Mouse (Mus musculus): ENCODE measurements around the gene Tmem178b. TPM values are rescaled to one million over a fixed set of nuclear protein-coding genes. Genes with fewer than 3 reads are reported as not detected.
A peak's percentile ranks its signal among the peaks of the same experiment; 100 is the strongest.

The Tmem178b gene
- polyA plus RNA-seq, 1 experiment from 2014 or later: 43.8 TPM

GRCm38 (mm10) chr6:40137831-40138520, 264.9 kb downstream of the Tmem178b start:
- no peak overlapping the region for H3K9ac ChIP-seq
- H3K27me3 ChIP-seq (ENCODE audit: control insufficient read depth, insufficient read depth, low read length): no peaks in the 10 kb centered on the region
- no peaks in the 10 kb centered on the region for H3K9me3 ChIP-seq (ENCODE audit: control insufficient read depth, low read length)
- no peaks in the 10 kb centered on the region for H3K36me3 ChIP-seq (replicated peaks; ENCODE audit: control insufficient read depth, insufficient read depth)
- DNase-seq (ENCODE audit: low spot score) (no peak), ATAC-seq (ENCODE audit: low FRiP score) (peak; percentile 73)
- peaks cover 33% of the 10 kb centered on the region for H3K4me1 ChIP-seq (replicated peaks; ENCODE audit: control insufficient read depth, insufficient read depth, low read length)
- 46% methylated on average over 7 of the region's 7 CpGs for WGBS
- no peak overlapping the region for H3K4me2 ChIP-seq (replicated peaks)
- H3K4me3 ChIP-seq (replicated peaks; ENCODE audit: low read length): no peak overlapping the region
- H3K27ac ChIP-seq: peak overlapping the region; percentile 77

- H3K27ac ChIP-seq: no peak overlapping the region
- WGBS: 51% methylated on average over 5 of the region's 5 CpGs
Measured at GRCm38 (mm10) chr6:40142582-40142981, 269.5 kb downstream of the Tmem178b start.

GRCm38 (mm10) chr6:40144371-40144770, 271.3 kb downstream of the Tmem178b start:
- H3K27ac ChIP-seq: no peak overlapping the region
- no peaks in the 10 kb centered on the region for H3K36me3 ChIP-seq (replicated peaks; ENCODE audit: control insufficient read depth, insufficient read depth)
- no peak overlapping the region for H3K9ac ChIP-seq
- 76% methylated on average over 9 of the region's 9 CpGs for WGBS
- H3K27me3 ChIP-seq (ENCODE audit: control insufficient read depth, insufficient read depth, low read length): no peaks in the 10 kb centered on the region
- H3K9me3 ChIP-seq (ENCODE audit: control insufficient read depth, low read length): no peaks in the 10 kb centered on the region
- H3K4me2 ChIP-seq (replicated peaks): no peak overlapping the region
- no peak overlapping the region for H3K4me3 ChIP-seq (replicated peaks; ENCODE audit: low read length)
- no peak for ATAC-seq (ENCODE audit: low FRiP score)
- no peak for DNase-seq (ENCODE audit: low spot score)
- peaks cover 6% of the 10 kb centered on the region for H3K4me1 ChIP-seq (replicated peaks; ENCODE audit: control insufficient read depth, insufficient read depth, low read length)

More at GRCm38 (mm10) chr6:40142582-40142981, 269.5 kb downstream of the Tmem178b start:
- H3K27me3 ChIP-seq (ENCODE audit: control insufficient read depth, insufficient read depth, low read length): no peaks in the 10 kb centered on the region
- no peak for DNase-seq (ENCODE audit: low spot score)
- no peak overlapping the region for H3K4me3 ChIP-seq (replicated peaks; ENCODE audit: low read length)
- H3K4me1 ChIP-seq (replicated peaks; ENCODE audit: control insufficient read depth, insufficient read depth, low read length): peaks cover 20% of the 10 kb centered on the region
- H3K9me3 ChIP-seq (ENCODE audit: control insufficient read depth, low read length): no peaks in the 10 kb centered on the region
- H3K9ac ChIP-seq: no peak overlapping the region
- ATAC-seq (ENCODE audit: low FRiP score): no peak
- H3K4me2 ChIP-seq (replicated peaks): no peak overlapping the region
- no peaks in the 10 kb centered on the region for H3K36me3 ChIP-seq (replicated peaks; ENCODE audit: control insufficient read depth, insufficient read depth)

- 93% methylated on average over 3 of the region's 3 CpGs for WGBS
- H3K27me3 ChIP-seq (ENCODE audit: control insufficient read depth, insufficient read depth, low read length): no peaks in the 10 kb centered on the region
- no peak overlapping the region for H3K4me3 ChIP-seq (replicated peaks; ENCODE audit: low read length)
- no peak overlapping the region for H3K4me2 ChIP-seq (replicated peaks)
- H3K9me3 ChIP-seq (ENCODE audit: control insufficient read depth, low read length): no peaks in the 10 kb centered on the region
- H3K27ac ChIP-seq: no peak overlapping the region
- ATAC-seq (ENCODE audit: low FRiP score) (no peak), DNase-seq (ENCODE audit: low spot score) (no peak)
- peaks cover 6% of the 10 kb centered on the region for H3K4me1 ChIP-seq (replicated peaks; ENCODE audit: control insufficient read depth, insufficient read depth, low read length)
- H3K9ac ChIP-seq: no peak overlapping the region
- H3K36me3 ChIP-seq (replicated peaks; ENCODE audit: control insufficient read depth, insufficient read depth): no peaks in the 10 kb centered on the region
Measured at GRCm38 (mm10) chr6:40145601-40146000, 272.5 kb downstream of the Tmem178b start.

GRCm38 (mm10) chr6:40152241-40152640, 279.2 kb downstream of the Tmem178b start:
- 93% methylated on average over 8 of the region's 8 CpGs for WGBS

GRCm38 (mm10) chr6:40161381-40161780, 288.3 kb downstream of the Tmem178b start:
- DNase-seq (ENCODE audit: low spot score): no peak
- no peaks in the 10 kb centered on the region for H3K4me1 ChIP-seq (replicated peaks; ENCODE audit: control insufficient read depth, insufficient read depth, low read length)
- H3K9me3 ChIP-seq (ENCODE audit: control insufficient read depth, low read length): no peaks in the 10 kb centered on the region
- no peaks in the 10 kb centered on the region for H3K27me3 ChIP-seq (ENCODE audit: control insufficient read depth, insufficient read depth, low read length)
- H3K27ac ChIP-seq: no peak overlapping the region
- H3K4me3 ChIP-seq (replicated peaks; ENCODE audit: low read length): no peak overlapping the region
- no peak for ATAC-seq (ENCODE audit: low FRiP score)
- H3K36me3 ChIP-seq (replicated peaks; ENCODE audit: control insufficient read depth, insufficient read depth): no peaks in the 10 kb centered on the region
- 78% methylated on average over 5 of the region's 5 CpGs for WGBS
- H3K9ac ChIP-seq: no peak overlapping the region
- H3K4me2 ChIP-seq (replicated peaks): no peak overlapping the region

More at GRCm38 (mm10) chr6:40152241-40152640, 279.2 kb downstream of the Tmem178b start:
- H3K4me1 ChIP-seq (replicated peaks; ENCODE audit: control insufficient read depth, insufficient read depth, low read length): no peaks in the 10 kb centered on the region
- DNase-seq (ENCODE audit: low spot score) (no peak), ATAC-seq (ENCODE audit: low FRiP score) (no peak)
- H3K9ac ChIP-seq: no peak overlapping the region
- H3K27ac ChIP-seq: no peak overlapping the region
- H3K27me3 ChIP-seq (ENCODE audit: control insufficient read depth, insufficient read depth, low read length): no peaks in the 10 kb centered on the region
- no peaks in the 10 kb centered on the region for H3K9me3 ChIP-seq (ENCODE audit: control insufficient read depth, low read length)
- H3K36me3 ChIP-seq (replicated peaks; ENCODE audit: control insufficient read depth, insufficient read depth): no peaks in the 10 kb centered on the region
- no peak overlapping the region for H3K4me2 ChIP-seq (replicated peaks)
- H3K4me3 ChIP-seq (replicated peaks; ENCODE audit: low read length): no peak overlapping the region

- DNase-seq (ENCODE audit: low spot score): no peak
- no peaks in the 10 kb centered on the region for H3K27me3 ChIP-seq (ENCODE audit: control insufficient read depth, insufficient read depth, low read length)
- ATAC-seq (ENCODE audit: low FRiP score): no peak
- H3K27ac ChIP-seq: no peak overlapping the region
- no peak overlapping the region for H3K4me2 ChIP-seq (replicated peaks)
- H3K36me3 ChIP-seq (replicated peaks; ENCODE audit: control insufficient read depth, insufficient read depth): no peaks in the 10 kb centered on the region
- H3K4me3 ChIP-seq (replicated peaks; ENCODE audit: low read length): no peak overlapping the region
- peaks cover 7% of the 10 kb centered on the region for H3K4me1 ChIP-seq (replicated peaks; ENCODE audit: control insufficient read depth, insufficient read depth, low read length)
- no peaks in the 10 kb centered on the region for H3K9me3 ChIP-seq (ENCODE audit: control insufficient read depth, low read length)
- no peak overlapping the region for H3K9ac ChIP-seq
- 66% methylated on average over 6 of the region's 6 CpGs for WGBS
Measured at GRCm38 (mm10) chr6:40173559-40173958, 300.5 kb downstream of the Tmem178b start.

- DNase-seq (ENCODE audit: low spot score): no peak
- Histone ChIP-seq H3K4me3 (replicated peaks; ENCODE audit: low read length) (no peak overlapping the region), H3K27me3 (ENCODE audit: control insufficient read depth, insufficient read depth, low read length) (no peaks in the 10 kb centered on the region), H3K4me2 (replicated peaks) (no peak overlapping the region), H3K9me3 (ENCODE audit: control insufficient read depth, low read length) (no peaks in the 10 kb centered on the region), H3K4me1 (replicated peaks; ENCODE audit: control insufficient read depth, insufficient read depth, low read length) (peaks cover 7% of the 10 kb centered on the region), H3K36me3 (replicated peaks; ENCODE audit: control insufficient read depth, insufficient read depth) (no peaks in the 10 kb centered on the region), H3K27ac (no peak overlapping the region), H3K9ac (no peak overlapping the region)
- no peak for ATAC-seq (ENCODE audit: low FRiP score)
- whole genome bisulfite sequencing: 65% methylated on average over 4 of the region's 4 CpGs
Measured at GRCm38 (mm10) chr6:40177870-40178269, 304.8 kb downstream of the Tmem178b start.

- Histone ChIP-seq H3K4me1 (replicated peaks; ENCODE audit: control insufficient read depth, insufficient read depth, low read length) (peaks cover 7% of the 10 kb centered on the region; the same call in 1 of the 2 replicates), H3K4me2 (replicated peaks) (no peak overlapping the region), H3K27ac (no peak overlapping the region), H3K4me3 (replicated peaks; ENCODE audit: low read length) (no peak overlapping the region), H3K9ac (no peak overlapping the region), H3K36me3 (replicated peaks; ENCODE audit: control insufficient read depth, insufficient read depth) (no peaks in the 10 kb centered on the region), H3K27me3 (ENCODE audit: control insufficient read depth, insufficient read depth, low read length) (no peaks in the 10 kb centered on the region), H3K9me3 (ENCODE audit: control insufficient read depth, low read length) (no peaks in the 10 kb centered on the region)
- 70% methylated on average over 4 of the region's 4 CpGs for WGBS
- DNase-seq (ENCODE audit: low spot score): no peak
- ATAC-seq (ENCODE audit: low FRiP score): no peak
Measured at GRCm38 (mm10) chr6:40180551-40180950, 307.5 kb downstream of the Tmem178b start.

- H3K9ac ChIP-seq: no peak overlapping the region
- no peak overlapping the region for H3K4me3 ChIP-seq (replicated peaks; ENCODE audit: low read length)
- no peaks in the 10 kb centered on the region for H3K4me1 ChIP-seq (replicated peaks; ENCODE audit: control insufficient read depth, insufficient read depth, low read length)
- H3K9me3 ChIP-seq (ENCODE audit: control insufficient read depth, low read length): no peaks in the 10 kb centered on the region
- ATAC-seq (ENCODE audit: low FRiP score) (no peak), DNase-seq (ENCODE audit: low spot score) (no peak)
- H3K27ac ChIP-seq: no peak overlapping the region
- no peaks in the 10 kb centered on the region for H3K36me3 ChIP-seq (replicated peaks; ENCODE audit: control insufficient read depth, insufficient read depth)
- 63% methylated on average over 3 of the region's 3 CpGs for WGBS
- no peaks in the 10 kb centered on the region for H3K27me3 ChIP-seq (ENCODE audit: control insufficient read depth, insufficient read depth, low read length)
- H3K4me2 ChIP-seq (replicated peaks): no peak overlapping the region
Measured at GRCm38 (mm10) chr6:40200661-40201060, 327.6 kb downstream of the Tmem178b start.

Data from hindbrain, embryonic 14.5 days (tissue).